Mouse (Mus musculus): ENCODE results near the gene Muc3.
"Not testable (repeated sequence)": the region's sequence is repeated elsewhere in the genome, so short reads cannot be mapped to it uniquely, and the experiment has no call there.

DNA sequence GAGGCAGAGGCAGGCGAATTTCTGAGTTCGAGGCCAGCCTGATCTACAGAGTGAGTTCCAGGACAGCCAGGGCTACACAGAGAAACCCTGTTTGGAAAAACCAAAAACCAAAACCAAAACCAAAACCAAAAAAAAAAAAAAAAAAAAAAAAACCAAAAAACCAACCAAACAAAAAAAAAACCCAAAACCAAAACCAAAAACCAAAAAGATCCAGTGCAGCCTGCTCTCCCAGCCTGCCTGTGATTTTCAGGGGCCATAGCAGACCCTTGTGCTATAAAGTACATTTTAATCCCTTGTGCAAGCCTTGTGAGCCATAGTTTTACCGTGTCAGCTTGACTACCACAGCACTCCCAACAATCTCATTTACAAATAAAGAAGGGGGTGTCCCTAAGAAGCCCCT, 31.1 kb downstream of the Muc3 start:
- not testable (repeated sequence) for TF ChIP-seq POLR2A (IDR thresholded peaks at IDR 0.05; ENCODE audit: low read depth, low read length); CTCF (conservative IDR thresholded peaks at IDR 0.05; ENCODE audit: insufficient read depth, insufficient read length, low read depth, low read length)
